Mouse (Mus musculus) heart, adult 9 months (tissue): ENCODE data around the gene Gpr183.

Source experiments
- DNase-seq, 2 experiments: peaks; one replicate each; pipeline ENCODE4 v3.0.0; 2022; ENCODE audit warnings: low spot score in 2 of 2

Gpr183 gene

GRCm38 (mm10) chr14:121957176-121957871 is 7.7 kb downstream of the Gpr183 start:
- DNase-seq: no peak

- no peak for DNase-seq
These were observed 8.7 kb downstream of the Gpr183 start for GRCm38 (mm10) chr14:121956291-121956690.

- no peak for DNase-seq
These were observed 9.7 kb downstream of the Gpr183 start for GRCm38 (mm10) chr14:121955176-121955795.

GRCm38 (mm10) chr14:121954608-121955007 is 10.4 kb downstream of the Gpr183 start:
- no peak for DNase-seq

GRCm38 (mm10) chr14:121954129-121954528 is 10.9 kb downstream of the Gpr183 start:
- DNase-seq: no peak

- no peak for DNase-seq
These were observed 13.0 kb downstream of the Gpr183 start for GRCm38 (mm10) chr14:121952046-121952400.

GRCm38 (mm10) chr14:121951399-121952045 is 13.5 kb downstream of the Gpr183 start:
- no peak for DNase-seq

GRCm38 (mm10) chr14:121949897-121950296 is 15.1 kb downstream of the Gpr183 start:
- DNase-seq: no peak

GRCm38 (mm10) chr14:121949436-121949835 is 15.6 kb downstream of the Gpr183 start:
- DNase-seq: no peak

- DNase-seq: no peak
These were observed 17.0 kb downstream of the Gpr183 start for GRCm38 (mm10) chr14:121947966-121948365.

GRCm38 (mm10) chr14:121947201-121947760 is 17.7 kb downstream of the Gpr183 start:
- no peak for DNase-seq

GRCm38 (mm10) chr14:121946728-121947127 is 18.3 kb downstream of the Gpr183 start:
- DNase-seq: no peak

GRCm38 (mm10) chr14:121946131-121946530 is 18.9 kb downstream of the Gpr183 start:
- DNase-seq: no peak

- DNase-seq: no peak
These were observed 25.4 kb downstream of the Gpr183 start for GRCm38 (mm10) chr14:121939582-121939981.

- peak in 1 of 2 experiments; percentile 46 for DNase-seq
These were observed 26.5 kb downstream of the Gpr183 start for GRCm38 (mm10) chr14:121938256-121939191.

GRCm38 (mm10) chr14:121937601-121938255 is 27.3 kb downstream of the Gpr183 start:
- DNase-seq: no peak

- DNase-seq: no peak
These were observed 28.1 kb downstream of the Gpr183 start for GRCm38 (mm10) chr14:121936856-121937255.

- no peak for DNase-seq
These were observed 28.6 kb downstream of the Gpr183 start for GRCm38 (mm10) chr14:121936356-121936755.

GRCm38 (mm10) chr14:121934597-121934946 is 30.4 kb downstream of the Gpr183 start:
- no peak for DNase-seq

GRCm38 (mm10) chr14:121933906-121934596 is 30.9 kb downstream of the Gpr183 start:
- no peak for DNase-seq

- no peak for DNase-seq
These were observed 32.8 kb downstream of the Gpr183 start for GRCm38 (mm10) chr14:121932180-121932579.
